Mouse (Mus musculus): ENCODE data around the gene Clcc1.

GRCm38 (mm10) chr3:108689446-108689845 lies 35.7 kb downstream of the Clcc1 start:
- TF ChIP-seq POLR2A (IDR thresholded peaks at IDR 0.05; ENCODE audit: borderline replicate concordance, extremely low read depth, insufficient read depth, insufficient read length, poor library complexity, severe bottlenecking), result no peak
- TF ChIP-seq CTCF (IDR thresholded peaks at IDR 0.05; ENCODE audit: borderline replicate concordance, extremely low read depth, insufficient read depth, insufficient read length), result no peak

Measured in brain, embryonic 14.5 days (tissue).